Mouse (Mus musculus) liver, adult 2 months (tissue): ENCODE data around the gene Tdrd6.

ENCODE experiments used
- CTCF ChIP-seq: fragments of 200-500 bp; IDR thresholded peaks from 2 replicates; pipeline ENCODE4 v1.5.1; 2011; ENCODE audit warnings: low read depth, low read length, control low read depth
- POLR2A ChIP-seq: fragments of 200-500 bp; IDR thresholded peaks from 2 replicates; pipeline ENCODE4 v1.6.1; 2011; ENCODE audit warnings: low read length, control low read depth; ENCODE audit not compliant: insufficient read depth; ENCODE audit errors: extremely low read depth

- TF ChIP-seq CTCF (no peak), POLR2A (0 out of 2 replicates have a peak, but pooled peaks have one; percentile 19)
Measured at GRCm38 (mm10) chr17:43666576-43667289, 36.6 kb upstream of the Tdrd6 start, which contains the start of gene Slc25a27.
